Mouse (Mus musculus) ES-E14 (cell line): ENCODE measurements around the gene Plekhd1. TPM values are rescaled to one million over a fixed set of nuclear protein-coding genes. Genes with fewer than 3 reads are reported as not detected.
A peak's percentile ranks its signal among the peaks of the same experiment; 100 is the strongest.

Source experiments
- DNase-seq: peaks from one replicate; pipeline ENCODE4 v3.0.0-alpha.2; 2013; ENCODE audit warnings: low read depth, low spot score
- H3K27ac ChIP-seq: 2 replicates; pipeline ENCODE4 v1.5.1; 2012; ENCODE audit warnings: low read depth, mild to moderate bottlenecking, low read length, moderate library complexity, mixed read lengths; ENCODE audit not compliant: poor library complexity, insufficient read depth, severe bottlenecking
- H3K36me3 ChIP-seq: 2 replicates; pipeline ENCODE4 v1.6.1; 2012; ENCODE audit warnings: mild to moderate bottlenecking, low read length, moderate library complexity, mixed read lengths; ENCODE audit not compliant: control insufficient read depth, poor library complexity, insufficient read depth, severe bottlenecking
- H3K4me1 ChIP-seq, 2 experiments: fragments of 150-350 bp in 1 of 2; sonication (generic) in 1 of 2; 2 replicates each; pipeline ENCODE4 v1.6.1; 2012; ENCODE audit warnings: low read length in 2 of 2, mild to moderate bottlenecking in 1 of 2, mixed read lengths in 1 of 2; ENCODE audit not compliant: control insufficient read depth in 2 of 2, insufficient read depth in 2 of 2, poor library complexity in 1 of 2
- H3K4me3 ChIP-seq, 2 experiments: fragments of 150-350 bp in 1 of 2; sonication (generic) in 1 of 2; 2 replicates each; pipeline ENCODE4 v1.5.1; 2012; ENCODE audit warnings: low read length in 2 of 2, low read depth in 1 of 2, mild to moderate bottlenecking in 1 of 2, mixed read lengths in 1 of 2; ENCODE audit not compliant: insufficient read depth in 1 of 2, poor library complexity in 1 of 2, severe bottlenecking in 1 of 2
- H3K9ac ChIP-seq: 2 replicates; pipeline ENCODE4 v1.6.1; 2012; ENCODE audit warnings: low read depth, mild to moderate bottlenecking, low read length, mixed read lengths; ENCODE audit not compliant: poor library complexity, insufficient read depth, severe bottlenecking
- H3K9me3 ChIP-seq: fragments of 150-350 bp; sonication (generic); 2 replicates; pipeline ENCODE4 v1.6.1; 2012; ENCODE audit warnings: low read depth, mild to moderate bottlenecking, low read length; ENCODE audit not compliant: control insufficient read depth, insufficient read depth
- CHD2 ChIP-seq: IDR thresholded peaks from 2 replicates; pipeline ENCODE4 v1.6.1; 2014; ENCODE audit warnings: mild to moderate bottlenecking, low read depth, low read length, inconsistent platforms
- HCFC1 ChIP-seq: IDR thresholded peaks from 2 replicates; pipeline ENCODE4 v1.6.1; 2012; ENCODE audit warnings: low read length, inconsistent platforms, borderline replicate concordance; ENCODE audit not compliant: insufficient read depth
- MAFK ChIP-seq: IDR thresholded peaks from 2 replicates; pipeline ENCODE4 v1.6.1; 2014; ENCODE audit warnings: mild to moderate bottlenecking, low read depth, low read length, inconsistent platforms; ENCODE audit not compliant: insufficient read depth
- ZC3H11A ChIP-seq: IDR thresholded peaks from 2 replicates; pipeline ENCODE4 v1.6.1; 2012; ENCODE audit warnings: low read depth, mild to moderate bottlenecking, inconsistent platforms, low read length, borderline replicate concordance
- ZNF384 ChIP-seq: IDR thresholded peaks from 2 replicates; pipeline ENCODE4 v1.6.1; 2012; ENCODE audit warnings: low read depth, low read length, inconsistent platforms
- in situ Hi-C, 2 experiments: fragments of 600-800 bp; cut with MboI; formaldehyde crosslinking; loops; one replicate each; pipeline ENCODE4 v1.15.1; 2025; ENCODE audit warnings: low sequenced_read_pairs in 2 of 2, inconsistent platforms in 1 of 2; ENCODE audit not compliant: unreplicated experiment in 2 of 2
- total RNA-seq: library from RNA; depleted of rRNA; stranded (reverse); fragments of 300-350 nt; gene quantifications from 2 replicates; pipeline ENCODE4 v1.2.3, GENCODE M21; 2012

Plekhd1 gene
- total RNA-seq, 1 experiment: 8.2 TPM

DNA sequence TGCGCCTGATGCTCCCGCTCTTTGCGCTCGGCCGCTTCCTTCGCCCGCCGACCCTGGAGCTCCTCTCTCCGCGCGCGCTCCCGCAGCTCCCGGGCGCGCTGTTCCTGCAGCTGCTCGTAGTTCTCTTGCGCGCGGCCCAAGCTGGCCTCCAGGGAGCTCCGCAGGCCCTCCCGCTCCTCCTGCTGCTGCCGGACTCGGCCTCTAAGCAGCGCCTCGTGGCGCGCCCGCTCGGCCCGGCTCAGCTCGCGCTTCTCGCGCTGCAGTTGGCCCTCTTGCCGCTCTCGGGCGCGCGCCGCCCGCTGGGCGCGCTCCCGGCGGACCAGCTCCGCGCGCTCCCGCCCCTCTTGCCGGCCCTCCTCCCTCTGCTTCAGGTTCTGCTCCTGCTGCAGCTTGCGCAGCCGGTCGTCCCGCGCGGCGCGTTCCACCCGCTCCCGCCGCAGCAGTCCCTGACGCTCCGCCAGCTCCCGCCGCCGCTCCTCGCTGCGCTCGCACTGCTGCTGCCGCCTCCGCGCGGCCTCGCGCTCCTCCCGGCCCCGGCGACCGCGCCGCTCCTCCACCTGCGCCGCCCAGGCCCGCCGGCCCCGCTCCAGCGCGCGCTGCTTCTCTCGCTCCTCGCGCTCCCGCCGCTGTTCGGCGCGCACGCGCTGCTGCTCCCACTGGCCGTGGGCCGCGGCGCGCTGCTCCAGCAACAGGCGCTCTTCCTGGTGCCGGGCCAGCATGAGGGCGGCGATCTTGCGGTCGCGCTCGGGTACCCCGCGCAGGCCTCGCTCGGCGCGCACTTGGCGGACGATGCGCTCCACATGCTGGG, 65.6 kb downstream of the Plekhd1 start:
- no peak for DNase-seq

DNA sequence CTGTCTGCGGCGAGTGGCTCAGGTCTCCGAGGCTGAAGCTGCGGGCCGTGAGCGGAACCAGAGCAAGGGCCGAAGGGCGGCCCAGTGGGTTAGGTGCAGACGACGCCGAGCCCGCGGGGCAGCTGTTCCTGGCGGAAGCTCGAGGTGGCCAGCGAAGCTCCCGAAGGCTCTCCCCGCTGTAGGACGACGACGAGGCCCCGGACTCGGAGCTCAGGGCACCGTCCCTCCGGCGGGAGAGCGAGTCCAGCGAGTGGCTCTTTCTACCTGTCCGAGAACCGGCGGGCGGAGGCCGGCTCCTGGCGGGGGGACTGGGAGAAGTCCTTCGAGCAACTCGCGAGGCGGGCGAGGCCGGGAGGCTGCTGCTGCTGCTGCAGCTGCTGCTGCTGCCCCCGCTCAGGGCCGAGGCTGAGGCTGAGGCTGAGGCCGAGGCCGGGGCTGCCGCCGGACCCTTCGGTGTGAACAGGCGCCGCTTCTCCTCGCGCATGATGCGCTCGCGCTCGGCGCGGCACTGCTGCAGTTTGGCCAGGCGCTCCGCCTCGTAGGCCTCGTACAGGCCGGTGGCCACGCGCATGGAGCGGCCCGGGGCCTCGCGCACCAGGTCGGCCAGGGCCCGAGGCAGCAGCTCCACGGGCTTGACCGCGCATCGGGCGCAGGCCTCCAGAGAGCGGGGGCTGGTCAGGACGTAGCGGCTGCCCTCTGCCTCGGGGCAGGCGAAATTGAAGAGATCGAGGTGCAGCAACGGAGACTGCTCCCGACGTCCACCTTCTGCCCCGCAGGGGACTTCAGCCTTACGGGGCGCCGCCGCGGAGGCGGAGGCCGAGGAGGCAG, 66.4 kb downstream of the Plekhd1 start:
- Histone ChIP-seq H3K9ac (peak overlapping the region; percentile 77), H3K4me1 (peaks cover 2% of the 10 kb centered on the region in 2 experiments; a peak in 2 of 4 replicates), H3K9me3 (no peaks in the 10 kb centered on the region), H3K36me3 (no peaks in the 10 kb centered on the region), H3K4me3 (peak overlapping the region; percentile 71 to 83), H3K27ac (no peak overlapping the region)
- in situ Hi-C loops: no loop called here
- no peak for DNase-seq
- TF ChIP-seq ZNF384 (no peak), MAFK (no peak)

More for the DNA sequence above, 65.6 kb downstream of the Plekhd1 start:
- in situ Hi-C loops: no loop called here
- TF ChIP-seq MAFK (no peak), ZNF384 (no peak), CHD2 (no peak), ZC3H11A (no peak), HCFC1 (peak; percentile 27; the same call in 1 of the 2 replicates)
- H3K9ac ChIP-seq: peak overlapping the region; percentile 77
- peaks cover 2% of the 10 kb centered on the region in 2 experiments; a peak in 2 of 4 replicates for H3K4me1 ChIP-seq
- H3K4me3 ChIP-seq: peak overlapping the region; percentile 71 to 83
- no peaks in the 10 kb centered on the region for H3K36me3 ChIP-seq
- no peak overlapping the region for H3K27ac ChIP-seq
- H3K9me3 ChIP-seq: no peaks in the 10 kb centered on the region

DNA sequence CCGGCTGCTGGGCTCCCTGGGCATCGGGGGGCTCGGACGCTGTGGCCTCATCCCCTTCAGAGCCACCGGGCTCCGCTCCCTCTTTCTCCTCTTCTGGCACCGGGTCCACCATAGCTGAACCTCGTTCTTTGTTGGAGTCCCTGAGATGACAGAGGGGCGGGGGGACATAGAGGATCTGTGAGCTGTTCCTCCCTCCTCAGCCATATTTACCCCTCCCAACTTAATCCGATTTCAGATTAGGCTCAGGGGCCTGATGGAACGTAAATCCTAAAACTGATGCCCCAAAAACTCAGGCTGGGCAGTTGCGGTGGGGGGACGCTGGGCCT, 67.0 kb downstream of the Plekhd1 start:
- Histone ChIP-seq H3K9me3 (no peaks in the 10 kb centered on the region), H3K4me1 (peaks cover 2% of the 10 kb centered on the region in 2 experiments; a peak in 2 of 4 replicates), H3K9ac (no peak overlapping the region), H3K36me3 (no peaks in the 10 kb centered on the region), H3K27ac (no peak overlapping the region), H3K4me3 (peak overlapping the region; percentile 71 to 83; a peak in 3 of 4 replicates)
- no peak for TF ChIP-seq ZNF384
- no peak for TF ChIP-seq MAFK
- TF ChIP-seq CHD2: no peak
- TF ChIP-seq HCFC1: no peak
- no peak for TF ChIP-seq ZC3H11A
- in situ Hi-C loops: no loop called here
- no peak for DNase-seq

- TF ChIP-seq MAFK (no peak), HCFC1 (no peak), ZC3H11A (no peak), ZNF384 (no peak), CHD2 (no peak)
- Histone ChIP-seq H3K4me3 (peak overlapping the region; percentile 64 to 75), H3K9me3 (no peaks in the 10 kb centered on the region), H3K27ac (no peak overlapping the region), H3K9ac (0 out of 2 replicates have a peak overlapping the region, but pooled peaks have one; percentile 6), H3K4me1 (peaks cover 2% of the 10 kb centered on the region in 2 experiments; a peak in 2 of 4 replicates), H3K36me3 (no peaks in the 10 kb centered on the region)
- no peak for DNase-seq
- in situ Hi-C loops: loop anchor here (10.0 kb wide), 2 partner anchors 125 to 135 kb away; no protein-coding TSS in a partner anchor
Observed at GRCm38 (mm10) chr12:80759713-80760395, 67.5 kb downstream of the Plekhd1 start.
